Mouse (Mus musculus) midbrain, postnatal 0 days (tissue): Measurements from ENCODE around the gene Sprr3. TPM values are rescaled to one million over a fixed set of nuclear protein-coding genes. Genes with fewer than 3 reads are reported as not detected.

Source experiments
- ATAC-seq: fragments of 200-750 bp; cut with Nextera tagmentation; 2 replicates; pipeline ENCODE4 v1.8.0; 2017; ENCODE audit warnings: moderate number of reproducible peaks, mild to moderate bottlenecking, moderate TSS enrichment, moderate library complexity; ENCODE audit not compliant: low FRiP score
- DNase-seq: peaks from one replicate; pipeline ENCODE4 v3.0.0-alpha.2; 2015; ENCODE audit warnings: low spot score
- H3K27ac ChIP-seq: fragments of 300-500 bp; sonication (generic); 2 replicates; pipeline ENCODE4 v1.5.1; 2014; ENCODE audit warnings: low read depth, mild to moderate bottlenecking, low read length, mixed read lengths
- H3K27me3 ChIP-seq: fragments of 300-500 bp; sonication (generic); 2 replicates; pipeline ENCODE4 v1.6.1; 2014; ENCODE audit warnings: low read length, control low read depth, mixed read lengths; ENCODE audit not compliant: insufficient read depth
- H3K36me3 ChIP-seq: fragments of 300-500 bp; sonication (generic); 2 replicates; pipeline ENCODE4 v1.6.1; 2014; ENCODE audit warnings: low read length, control low read depth, mixed read lengths; ENCODE audit not compliant: insufficient read depth
- H3K4me1 ChIP-seq: fragments of 300-500 bp; sonication (generic); 2 replicates; pipeline ENCODE4 v1.6.1; 2014; ENCODE audit warnings: mild to moderate bottlenecking, control low read depth, antibody characterized with exemption, low read length, mixed read lengths; ENCODE audit not compliant: insufficient read depth
- H3K4me2 ChIP-seq: fragments of 300-500 bp; sonication (generic); 2 replicates; pipeline ENCODE4 v1.6.1; 2014; ENCODE audit warnings: low read depth, mild to moderate bottlenecking, low read length, mixed read lengths; ENCODE audit not compliant: poor library complexity, severe bottlenecking
- H3K4me3 ChIP-seq: fragments of 300-500 bp; sonication (generic); 2 replicates; pipeline ENCODE4 v1.5.1; 2014; ENCODE audit warnings: low read depth, mild to moderate bottlenecking, low read length, moderate library complexity
- H3K9ac ChIP-seq: fragments of 300-500 bp; sonication (generic); replicated peaks from 2 replicates; pipeline ENCODE4 v1.6.1; 2014; ENCODE audit warnings: mild to moderate bottlenecking, low read length, moderate library complexity, mixed read lengths; ENCODE audit not compliant: poor library complexity, severe bottlenecking
- H3K9me3 ChIP-seq: fragments of 300-500 bp; sonication (generic); 2 replicates; pipeline ENCODE4 v1.6.1; 2016; ENCODE audit warnings: low read length, control low read depth
- CTCF ChIP-seq: IDR thresholded peaks from 2 replicates; pipeline ENCODE4 v1.5.1; 2016; ENCODE audit warnings: antibody characterized with exemption, mild to moderate bottlenecking
- whole genome bisulfite sequencing: fragments of 180-500 bp; shearing (Covaris S2); extraction: QIAGEN DNeasy Blood & Tissue Kit; methylation state at CpG from one replicate; pipeline ENCODE4 v1.1.7; 2014; 5-methylcytosine and 5-hydroxymethylcytosine counted together
- polyA plus RNA-seq: library from polyadenylated mRNA; unstranded; fragments of >200 nt; fragmentation: Nextera tagmentation; extraction: Ambion mirVana; gene quantifications from 2 replicates; pipeline ENCODE4 v1.2.1, GENCODE M21; 2015
- total RNA-seq: library from RNA; depleted of rRNA; stranded (reverse); fragments of >200 nt; gene quantifications from 2 replicates; pipeline ENCODE4 v1.2.3, GENCODE M21; 2014; rRNA removed

Sprr3 gene
- total and polyA plus RNA-seq, 2 experiments from 2014 or later: not detected

- Histone ChIP-seq H3K36me3 (no peaks in the 10 kb centered on the region), H3K27me3 (no peaks in the 10 kb centered on the region), H3K9ac (no peak within 1 kb of the TSS), H3K4me2 (no peak within 1 kb of the TSS), H3K4me1 (no peaks in the 10 kb centered on the region), H3K4me3 (no peak within 1 kb of the TSS), H3K9me3 (no peaks in the 10 kb centered on the region), H3K27ac (no peak within 1 kb of the TSS)
- 96% methylated on average over 3 of the region's 3 CpGs for WGBS
- no peak for TF ChIP-seq CTCF
- ATAC-seq (no peak), DNase-seq (no peak)
Measured at GRCm38 (mm10) chr3:92438689-92439088, 19.8 kb downstream of the Sprr3 start, which contains the start of gene Sprr1b. Sprr1b (minus strand) TSS chr3:92438789.

GRCm38 (mm10) chr3:92432282-92432681 is 26.2 kb downstream of the Sprr3 start, which contains the start of gene Sprr2k:
Sprr2k (plus strand) TSS chr3:92432582.
- 93% methylated on average over 2 of the region's 2 CpGs for WGBS
- no peak for DNase-seq

DNA sequence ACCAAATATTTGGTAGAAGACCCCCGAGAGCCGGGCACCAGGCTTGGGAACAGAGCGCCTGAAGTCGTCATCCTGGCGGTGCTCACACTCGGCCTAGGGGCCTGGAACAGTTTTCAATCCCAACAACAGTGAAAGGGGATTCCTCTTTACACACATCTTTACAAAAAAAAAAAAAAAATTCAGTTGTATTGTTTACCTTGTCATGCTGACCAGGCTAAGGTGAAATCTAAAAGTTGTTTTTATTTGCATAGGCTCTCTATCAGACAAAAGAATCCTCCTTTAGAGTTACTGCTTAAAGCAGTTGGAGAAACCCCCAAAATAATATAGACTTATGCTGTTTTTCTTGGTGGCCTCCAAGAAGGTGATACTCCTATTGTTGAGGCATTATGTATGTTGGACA is 29.2 kb downstream of the Sprr3 start, which contains the start of gene Gm9774:
Gene Gm9774 (minus strand): TSS at position 101 of the 400 bp plus-strand sequence.
- Histone ChIP-seq H3K27ac (no peak within 1 kb of the TSS), H3K36me3 (no peaks in the 10 kb centered on the region), H3K4me3 (no peak within 1 kb of the TSS), H3K9ac (no peak within 1 kb of the TSS), H3K9me3 (no peaks in the 10 kb centered on the region), H3K27me3 (no peaks in the 10 kb centered on the region), H3K4me1 (no peaks in the 10 kb centered on the region), H3K4me2 (no peak within 1 kb of the TSS)
- TF ChIP-seq CTCF: no peak
- ATAC-seq: no peak
- 93% methylated on average over 6 of the region's 6 CpGs for WGBS
- no peak for DNase-seq

More at GRCm38 (mm10) chr3:92432282-92432681, 26.2 kb downstream of the Sprr3 start, which contains the start of gene Sprr2k:
- Histone ChIP-seq H3K4me2 (no peak within 1 kb of the TSS), H3K4me3 (no peak within 1 kb of the TSS), H3K4me1 (no peaks in the 10 kb centered on the region), H3K9ac (no peak within 1 kb of the TSS), H3K27ac (no peak within 1 kb of the TSS), H3K27me3 (no peaks in the 10 kb centered on the region), H3K9me3 (no peaks in the 10 kb centered on the region), H3K36me3 (no peaks in the 10 kb centered on the region)
- no peak for TF ChIP-seq CTCF
- no peak for ATAC-seq

GRCm38 (mm10) chr3:92417782-92418181 is 40.7 kb downstream of the Sprr3 start, which contains the start of gene Sprr2j-ps:
Sprr2j-ps (plus strand) TSS chr3:92418082.
- no peaks in the 10 kb centered on the region for H3K9me3 ChIP-seq
- no peaks in the 10 kb centered on the region for H3K4me1 ChIP-seq
- H3K36me3 ChIP-seq: no peaks in the 10 kb centered on the region
- no peak within 1 kb of the TSS for H3K4me3 ChIP-seq
- no peak within 1 kb of the TSS for H3K4me2 ChIP-seq
- H3K27ac ChIP-seq: no peak within 1 kb of the TSS
- TF ChIP-seq CTCF: no peak
- ATAC-seq (no peak), DNase-seq (no peak)
- WGBS: 89% methylated on average over 2 of the region's 2 CpGs
- no peaks in the 10 kb centered on the region for H3K27me3 ChIP-seq
- H3K9ac ChIP-seq: no peak within 1 kb of the TSS

- H3K9me3 ChIP-seq: no peaks in the 10 kb centered on the region
- no peaks in the 10 kb centered on the region for H3K27me3 ChIP-seq
- H3K4me2 ChIP-seq: no peak within 1 kb of the TSS
- no peak within 1 kb of the TSS for H3K9ac ChIP-seq
- 93% methylated on average over 2 of the region's 2 CpGs for WGBS
- no peak within 1 kb of the TSS for H3K27ac ChIP-seq
- no peak for ATAC-seq
- H3K36me3 ChIP-seq: no peaks in the 10 kb centered on the region
- no peak for TF ChIP-seq CTCF
- no peak within 1 kb of the TSS for H3K4me3 ChIP-seq
- DNase-seq: no peak
- no peaks in the 10 kb centered on the region for H3K4me1 ChIP-seq
Measured at GRCm38 (mm10) chr3:92407691-92408090, 50.8 kb downstream of the Sprr3 start, which contains the start of gene Sprr2i. Sprr2i (plus strand) TSS chr3:92407991.

Other genes with a start within 250 kb of the Sprr3 start
- gene Sprr2a1, start 242.9 kb downstream of the Sprr3 start, total RNA-seq: not detected in 2 replicates
- not detected in 2 replicates for gene Sprr2a1, start 242.9 kb downstream of the Sprr3 start, polyA plus RNA-seq
- 0.55 TPM in 1 of 2 replicates, not detected in the other for gene Sprr2a2, start 242.8 kb downstream of the Sprr3 start, total RNA-seq
- not detected in 2 replicates for gene Sprr2a2, start 242.8 kb downstream of the Sprr3 start, polyA plus RNA-seq
- gene Sprr2a3, start 173.3 kb downstream of the Sprr3 start, total RNA-seq: not detected in 2 replicates
- gene Sprr2a3, start 173.3 kb downstream of the Sprr3 start, polyA plus RNA-seq: not detected in 2 replicates
- gene Sprr2b, start 142.1 kb downstream of the Sprr3 start, total RNA-seq: not detected in 2 replicates
- gene Sprr2b, start 142.1 kb downstream of the Sprr3 start, polyA plus RNA-seq: not detected in 2 replicates
- not detected in 2 replicates for gene Sprr2d, start 119.6 kb downstream of the Sprr3 start, total RNA-seq
- not detected in 2 replicates for gene Sprr2d, start 119.6 kb downstream of the Sprr3 start, polyA plus RNA-seq
- not detected in 2 replicates for gene Sprr2e, start 106.6 kb downstream of the Sprr3 start, total RNA-seq
- not detected in 2 replicates for gene Sprr2e, start 106.6 kb downstream of the Sprr3 start, polyA plus RNA-seq
- not detected in 2 replicates for gene Sprr2f, start 93.5 kb downstream of the Sprr3 start, total RNA-seq
- gene Sprr2f, start 93.5 kb downstream of the Sprr3 start, polyA plus RNA-seq: not detected in 2 replicates
- gene Sprr2h, start 73.0 kb downstream of the Sprr3 start, total RNA-seq: not detected in 2 replicates
- not detected in 2 replicates for gene Sprr2h, start 73.0 kb downstream of the Sprr3 start, polyA plus RNA-seq
- gene Sprr2i, start 50.7 kb downstream of the Sprr3 start, total RNA-seq: not detected in 2 replicates
- not detected in 2 replicates for gene Sprr2i, start 50.7 kb downstream of the Sprr3 start, polyA plus RNA-seq
- gene Sprr2j-ps, start 40.6 kb downstream of the Sprr3 start, total RNA-seq: not detected in 2 replicates
- gene Sprr2j-ps, start 40.6 kb downstream of the Sprr3 start, polyA plus RNA-seq: not detected in 2 replicates
- gene Gm9774, start 29.3 kb downstream of the Sprr3 start, total RNA-seq: 5.0 and 7.8 TPM in 2 replicates
- gene Gm9774, start 29.3 kb downstream of the Sprr3 start, polyA plus RNA-seq: 9.5 and 11.4 TPM in 2 replicates
- not detected in 2 replicates for gene Sprr2k, start 26.1 kb downstream of the Sprr3 start, total RNA-seq
- gene Sprr2k, start 26.1 kb downstream of the Sprr3 start, polyA plus RNA-seq: not detected in 2 replicates
- gene Sprr1b, start 19.9 kb downstream of the Sprr3 start, total RNA-seq: not detected in 2 replicates
- not detected in 2 replicates for gene Sprr1b, start 19.9 kb downstream of the Sprr3 start, polyA plus RNA-seq
- not detected in 2 replicates for gene Sprr1a, start 27.2 kb upstream of the Sprr3 start, total RNA-seq
- gene Sprr1a, start 27.2 kb upstream of the Sprr3 start, polyA plus RNA-seq: not detected in 2 replicates
- not detected in 2 replicates for gene Sprr4, start 41.8 kb upstream of the Sprr3 start, total RNA-seq
- gene Sprr4, start 41.8 kb upstream of the Sprr3 start, polyA plus RNA-seq: not detected in 2 replicates
- not detected in 2 replicates for gene 2310046K23Rik, start 75.8 kb upstream of the Sprr3 start, total RNA-seq
- not detected in 2 replicates for gene 2310046K23Rik, start 75.8 kb upstream of the Sprr3 start, polyA plus RNA-seq
- 0.82 TPM in 1 of 2 replicates, not detected in the other for gene Ivl, start 115.0 kb upstream of the Sprr3 start, total RNA-seq
- gene Ivl, start 115.0 kb upstream of the Sprr3 start, polyA plus RNA-seq: not detected in 2 replicates
- gene Smcp, start 130.3 kb upstream of the Sprr3 start, total RNA-seq: not detected in 2 replicates
- gene Smcp, start 130.3 kb upstream of the Sprr3 start, polyA plus RNA-seq: not detected in 2 replicates
- gene 2210017I01Rik, start 148.8 kb upstream of the Sprr3 start, total RNA-seq: not detected in 2 replicates
- gene 2210017I01Rik, start 148.8 kb upstream of the Sprr3 start, polyA plus RNA-seq: not detected in 2 replicates
- not detected in 2 replicates for gene Lce6a, start 162.9 kb upstream of the Sprr3 start, total RNA-seq
- not detected in 2 replicates for gene Lce6a, start 162.9 kb upstream of the Sprr3 start, polyA plus RNA-seq
- gene Lce1a1, start 189.6 kb upstream of the Sprr3 start, total RNA-seq: 0.99 TPM in 1 of 2 replicates, not detected in the other
- gene Lce1a1, start 189.6 kb upstream of the Sprr3 start, polyA plus RNA-seq: not detected in 2 replicates
- gene Lce1b, start 198.2 kb upstream of the Sprr3 start, total RNA-seq: 2.7 TPM in 1 of 2 replicates, not detected in the other
- gene Lce1b, start 198.2 kb upstream of the Sprr3 start, polyA plus RNA-seq: not detected in 2 replicates
- not detected in 2 replicates for gene Lce1a2, start 211.6 kb upstream of the Sprr3 start, total RNA-seq
- not detected in 2 replicates for gene Lce1a2, start 211.6 kb upstream of the Sprr3 start, polyA plus RNA-seq
- gene Lce1c, start 220.5 kb upstream of the Sprr3 start, total RNA-seq: 4.8 TPM in 1 of 2 replicates, not detected in the other
- gene Lce1c, start 220.5 kb upstream of the Sprr3 start, polyA plus RNA-seq: not detected in 2 replicates
- gene Lce1d, start 228.5 kb upstream of the Sprr3 start, total RNA-seq: 1.4 TPM in 1 of 2 replicates, not detected in the other
- not detected in 2 replicates for gene Lce1d, start 228.5 kb upstream of the Sprr3 start, polyA plus RNA-seq